Mouse (Mus musculus) heart, embryonic 16.5 days (tissue): ENCODE data around the gene Nup133. TPM values are rescaled to one million over a fixed set of nuclear protein-coding genes. Genes with fewer than 3 reads are reported as not detected.

Source experiments
- ATAC-seq: fragments of 200-750 bp; cut with Nextera tagmentation; replicated peaks from 2 replicates; pipeline ENCODE4 v1.8.0; 2017; ENCODE audit warnings: moderate number of reproducible peaks; ENCODE audit not compliant: insufficient read depth, low FRiP score; ENCODE audit errors: extremely low read depth
- H3K27ac ChIP-seq: fragments of 300-500 bp; sonication (generic); 2 replicates; pipeline ENCODE4 v1.5.1; 2014; ENCODE audit warnings: mild to moderate bottlenecking, low read length, control low read depth, moderate library complexity
- H3K27me3 ChIP-seq: fragments of 300-500 bp; sonication (generic); 2 replicates; pipeline ENCODE4 v1.6.1; 2014; ENCODE audit warnings: low read length, mixed read lengths; ENCODE audit not compliant: control insufficient read depth, insufficient read depth
- H3K36me3 ChIP-seq: fragments of 300-500 bp; sonication (generic); 2 replicates; pipeline ENCODE4 v1.6.1; 2014; ENCODE audit not compliant: control insufficient read depth, insufficient read depth
- H3K4me1 ChIP-seq: fragments of 300-500 bp; sonication (generic); 2 replicates; pipeline ENCODE4 v1.6.1; 2014; ENCODE audit warnings: low read length, mixed read lengths; ENCODE audit not compliant: control insufficient read depth, insufficient read depth
- H3K4me2 ChIP-seq: fragments of 300-500 bp; sonication (generic); 2 replicates; pipeline ENCODE4 v1.6.1; 2014; ENCODE audit warnings: low read depth, mild to moderate bottlenecking, control low read depth, low read length
- H3K4me3 ChIP-seq: fragments of 300-500 bp; sonication (generic); 2 replicates; pipeline ENCODE4 v1.5.1; 2014; ENCODE audit warnings: mild to moderate bottlenecking, control low read depth, low read length
- H3K9ac ChIP-seq: fragments of 300-500 bp; sonication (generic); 2 replicates; pipeline ENCODE4 v1.6.1; 2014; ENCODE audit warnings: low read length, control low read depth
- H3K9me3 ChIP-seq: fragments of 300-500 bp; sonication (generic); replicated peaks from 2 replicates; pipeline ENCODE4 v1.6.1; 2016; ENCODE audit warnings: low read length; ENCODE audit not compliant: control insufficient read depth
- WGBS: fragments of 180-500 bp; shearing (Covaris S2); extraction: QIAGEN DNeasy Blood & Tissue Kit; methylation state at CpG from one replicate; pipeline ENCODE4 v1.1.7; 2014; 5-methylcytosine and 5-hydroxymethylcytosine counted together
- polyA plus RNA-seq: library from polyadenylated mRNA; unstranded; fragments of >200 nt; fragmentation: Nextera tagmentation; extraction: Ambion mirVana; gene quantifications from 2 replicates; pipeline ENCODE4 v1.2.1, GENCODE M21; 2015

Nup133 gene
- polyA plus RNA-seq, 1 experiment from 2014 or later = 21.6 TPM

DNA sequence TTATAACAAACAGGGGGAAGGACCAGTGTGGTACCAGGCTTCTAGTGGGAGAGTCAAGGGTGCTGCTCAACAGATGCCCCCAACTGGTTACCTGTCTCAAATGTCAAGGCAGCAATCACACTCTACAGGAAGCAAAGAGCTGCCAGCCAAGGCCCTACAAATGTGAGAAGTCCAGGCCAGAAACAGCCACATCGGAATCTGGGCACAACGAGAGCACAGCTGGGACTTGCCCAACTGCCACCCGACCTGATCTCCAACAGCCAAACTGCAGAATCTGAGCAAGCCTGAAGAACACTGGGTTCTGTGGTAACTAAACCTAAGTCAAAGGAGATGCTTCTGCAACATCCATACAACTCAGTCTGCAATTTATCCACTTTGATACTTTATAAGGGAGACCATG lies 23.4 kb downstream of the Nup133 start:
- no peak overlapping the region for H3K9ac ChIP-seq
- 91% methylated on average over 3 of the region's 3 CpGs for WGBS

GRCm38 (mm10) chr8:123924719-123925118 lies 24.3 kb downstream of the Nup133 start:
- ATAC-seq = 0 out of 2 replicates have a peak, but pooled peaks have one; percentile 14
- H3K9ac ChIP-seq = no peak overlapping the region
- no peaks in the 10 kb centered on the region for H3K27me3 ChIP-seq
- no peak overlapping the region for H3K27ac ChIP-seq
- H3K9me3 ChIP-seq = no peaks in the 10 kb centered on the region
- no peak overlapping the region for H3K4me2 ChIP-seq
- H3K36me3 ChIP-seq = peaks cover 43% of the 10 kb centered on the region
- no peak overlapping the region for H3K4me3 ChIP-seq
- no peaks in the 10 kb centered on the region for H3K4me1 ChIP-seq
- WGBS = 10% methylated on average over 2 of the region's 2 CpGs

More for the DNA sequence above, 23.4 kb downstream of the Nup133 start:
- no peaks in the 10 kb centered on the region for H3K27me3 ChIP-seq
- no peaks in the 10 kb centered on the region for H3K9me3 ChIP-seq
- ATAC-seq = no peak
- no peaks in the 10 kb centered on the region for H3K4me1 ChIP-seq
- no peak overlapping the region for H3K27ac ChIP-seq
- peaks cover 47% of the 10 kb centered on the region for H3K36me3 ChIP-seq
- no peak overlapping the region for H3K4me2 ChIP-seq
- H3K4me3 ChIP-seq = no peak overlapping the region

DNA sequence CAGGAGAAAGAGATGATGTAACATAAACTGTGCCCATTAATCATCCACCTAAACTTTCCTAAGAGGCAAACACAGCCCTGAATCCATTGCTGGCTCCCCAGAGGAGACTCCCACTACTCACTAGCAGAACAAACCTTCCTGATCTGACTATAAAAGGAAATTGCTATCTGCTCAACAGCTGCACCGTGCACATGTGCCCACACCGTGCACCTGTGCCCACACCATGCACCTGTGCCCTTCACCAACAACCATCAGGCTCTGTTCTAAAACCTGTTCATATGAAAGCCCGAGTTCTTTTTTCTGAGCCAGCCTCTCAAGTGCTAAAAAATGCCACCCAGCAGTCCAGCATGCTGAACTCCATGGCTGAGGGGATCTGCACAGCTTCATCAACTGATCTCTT lies 34.4 kb downstream of the Nup133 start:
- H3K9ac ChIP-seq = no peak overlapping the region
- peaks cover 57% of the 10 kb centered on the region for H3K36me3 ChIP-seq
- H3K4me1 ChIP-seq = no peaks in the 10 kb centered on the region
- no peak overlapping the region for H3K4me2 ChIP-seq
- H3K4me3 ChIP-seq = no peak overlapping the region
- ATAC-seq = no peak
- no peaks in the 10 kb centered on the region for H3K9me3 ChIP-seq
- H3K27me3 ChIP-seq = no peaks in the 10 kb centered on the region
- no peak overlapping the region for H3K27ac ChIP-seq
- 97% methylated on average over 3 of the region's 3 CpGs for WGBS

- H3K4me3 ChIP-seq = no peak overlapping the region
- H3K4me1 ChIP-seq = no peaks in the 10 kb centered on the region
- H3K27me3 ChIP-seq = no peaks in the 10 kb centered on the region
- 89% methylated on average over 4 of the region's 4 CpGs for WGBS
- H3K9ac ChIP-seq = no peak overlapping the region
- H3K4me2 ChIP-seq = no peak overlapping the region
- ATAC-seq = no peak
- no peaks in the 10 kb centered on the region for H3K9me3 ChIP-seq
- H3K36me3 ChIP-seq = peaks cover 55% of the 10 kb centered on the region
- H3K27ac ChIP-seq = no peak overlapping the region
These were observed 36.8 kb downstream of the Nup133 start for GRCm38 (mm10) chr8:123912265-123912664.

DNA sequence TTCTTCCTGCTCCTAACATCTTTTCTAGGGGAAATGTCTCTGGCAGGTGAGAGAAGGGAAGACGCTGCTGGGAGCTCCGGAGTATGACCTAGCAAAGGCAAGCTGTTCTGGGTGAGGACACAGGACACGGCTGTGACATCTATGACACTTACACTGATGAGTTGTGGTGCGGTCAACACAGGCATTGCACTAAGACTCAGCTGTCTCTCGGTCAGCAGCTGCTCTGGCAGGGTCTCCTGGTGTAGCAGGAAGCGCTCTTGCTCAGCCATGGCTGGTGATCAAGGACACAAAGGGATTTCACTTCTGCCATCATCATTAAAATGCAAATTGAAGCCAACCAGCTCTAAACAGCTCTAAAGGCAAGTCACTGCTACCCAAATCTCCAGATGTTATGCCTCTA lies 41.5 kb downstream of the Nup133 start:
- Histone ChIP-seq H3K9me3 (no peaks in the 10 kb centered on the region), H3K27me3 (no peaks in the 10 kb centered on the region), H3K36me3 (peaks cover 55% of the 10 kb centered on the region), H3K4me3 (no peak overlapping the region), H3K9ac (no peak overlapping the region), H3K27ac (no peak overlapping the region), H3K4me1 (no peaks in the 10 kb centered on the region), H3K4me2 (no peak overlapping the region)
- no peak for ATAC-seq
- 93% methylated on average over 6 of the region's 6 CpGs for WGBS

GRCm38 (mm10) chr8:123902653-123903052 lies 46.4 kb downstream of the Nup133 start:
- no peak overlapping the region for H3K4me3 ChIP-seq
- no peak for ATAC-seq
- 76% methylated on average over 7 of the region's 7 CpGs for WGBS
- H3K27me3 ChIP-seq = no peaks in the 10 kb centered on the region
- no peak overlapping the region for H3K9ac ChIP-seq
- H3K36me3 ChIP-seq = peaks cover 41% of the 10 kb centered on the region
- no peak overlapping the region for H3K27ac ChIP-seq
- no peak overlapping the region for H3K4me2 ChIP-seq
- no peaks in the 10 kb centered on the region for H3K4me1 ChIP-seq
- no peaks in the 10 kb centered on the region for H3K9me3 ChIP-seq

- H3K4me1 ChIP-seq = no peaks in the 10 kb centered on the region
- peaks cover 16% of the 10 kb centered on the region for H3K27me3 ChIP-seq
- H3K36me3 ChIP-seq = peaks cover 21% of the 10 kb centered on the region
- no peak for ATAC-seq
- 80% methylated on average over 7 of the region's 7 CpGs for WGBS
- H3K27ac ChIP-seq = no peak overlapping the region
- no peak overlapping the region for H3K9ac ChIP-seq
- no peak overlapping the region for H3K4me2 ChIP-seq
- H3K4me3 ChIP-seq = no peak overlapping the region
- H3K9me3 ChIP-seq = no peaks in the 10 kb centered on the region
These were observed 49.7 kb downstream of the Nup133 start for GRCm38 (mm10) chr8:123899366-123899765.

DNA sequence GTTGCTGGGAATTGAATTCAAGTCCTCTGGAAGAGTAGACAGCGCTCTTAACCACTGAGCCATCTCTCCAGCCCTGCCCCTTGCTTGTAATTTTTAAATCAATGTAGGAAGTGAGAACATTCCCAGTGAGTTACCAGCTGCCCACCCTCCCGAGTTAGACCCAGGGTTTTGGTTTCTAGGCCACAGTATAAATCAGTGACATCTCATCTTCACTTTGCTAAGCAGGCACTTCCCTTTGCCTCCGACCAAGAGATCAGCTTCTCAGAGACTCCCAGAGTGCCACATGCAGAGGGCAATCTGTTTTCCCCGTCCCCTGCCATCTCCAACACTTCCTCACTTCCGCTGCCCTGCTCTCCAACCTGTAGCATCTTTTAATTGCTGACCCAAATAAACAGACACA lies 50.5 kb downstream of the Nup133 start:
- no peak for ATAC-seq

GRCm38 (mm10) chr8:123896774-123897173 lies 52.3 kb downstream of the Nup133 start:
- Histone ChIP-seq H3K9ac (no peak overlapping the region), H3K27me3 (peaks cover 42% of the 10 kb centered on the region), H3K27ac (no peak overlapping the region), H3K36me3 (peaks cover 4% of the 10 kb centered on the region), H3K4me1 (no peaks in the 10 kb centered on the region), H3K9me3 (no peaks in the 10 kb centered on the region), H3K4me3 (no peak overlapping the region), H3K4me2 (no peak overlapping the region)
- ATAC-seq = no peak
- WGBS = 54% methylated on average over 10 of the region's 10 CpGs

More for the DNA sequence above, 50.5 kb downstream of the Nup133 start:
- Histone ChIP-seq H3K4me2 (no peak overlapping the region), H3K27me3 (peaks cover 24% of the 10 kb centered on the region), H3K4me3 (no peak overlapping the region), H3K36me3 (peaks cover 15% of the 10 kb centered on the region), H3K27ac (no peak overlapping the region), H3K9me3 (no peaks in the 10 kb centered on the region), H3K9ac (no peak overlapping the region), H3K4me1 (no peaks in the 10 kb centered on the region)
- 82% methylated on average over 5 of the region's 5 CpGs for WGBS
